Mouse (Mus musculus) central nervous system, embryonic 14 days (tissue): ENCODE results near the gene H2-Aa. TPM values are rescaled to one million over a fixed set of nuclear protein-coding genes. Genes with fewer than 3 reads are reported as not detected.

Source experiments
- polyA plus RNA-seq: library from polyadenylated mRNA; depleted of rRNA; stranded (reverse); fragments of >200 nt; gene quantifications from 2 replicates; pipeline ENCODE4 v1.2.3, GENCODE M21; 2012; rRNA removed

The H2-Aa gene
- 0.54 and 1.0 TPM in 2 replicates for polyA plus RNA-seq

DNA sequence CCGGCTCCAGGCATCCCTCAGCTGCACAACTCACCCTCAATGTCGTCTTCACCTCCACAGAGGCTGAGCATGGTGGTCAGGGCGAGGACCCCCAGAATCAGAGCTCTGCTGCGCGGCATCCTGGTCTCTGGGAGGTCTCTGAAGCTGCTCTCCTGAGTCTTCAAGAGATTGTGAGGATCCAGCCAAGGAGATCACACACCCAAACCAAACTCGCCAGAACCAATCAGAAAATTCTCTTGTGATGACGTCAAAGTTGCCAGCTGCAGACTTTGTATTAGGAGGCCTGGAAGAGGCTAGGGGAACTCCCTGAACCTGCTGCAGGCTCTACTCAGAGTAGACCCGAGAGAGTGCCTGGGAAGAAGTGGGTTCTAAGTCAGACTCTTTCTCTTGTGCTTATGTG lies at the start of gene H2-Aa:
Gene H2-Aa, minus strand, starts transcription at position 176 of the 400 bp plus-strand sequence.

DNA sequence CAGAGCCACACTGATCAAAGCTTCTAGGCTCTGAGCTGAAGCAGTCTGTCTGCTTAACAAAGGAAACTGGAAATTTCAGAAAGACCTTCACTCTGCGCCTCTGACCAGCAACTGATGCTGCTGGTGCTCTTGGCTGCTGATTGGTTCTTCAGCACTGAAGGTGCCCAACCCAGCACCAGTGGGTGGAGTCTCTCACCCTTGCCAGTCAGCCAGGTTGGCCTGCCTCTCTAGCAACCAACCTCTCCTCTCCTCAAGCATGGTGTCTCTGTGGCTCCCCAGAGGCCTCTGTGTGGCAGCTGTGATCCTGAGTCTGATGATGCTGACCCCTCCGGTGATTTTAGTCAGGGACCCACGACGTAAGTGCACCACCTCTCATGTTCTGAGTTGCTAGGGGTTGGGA lies 37.8 kb upstream of the H2-Aa start, which contains the start of gene H2-Eb2:
Gene H2-Eb2, plus strand, starts transcription at position 230 of the 400 bp plus-strand sequence.

GRCm38 (mm10) chr17:34305380-34306030 lies 17.9 kb upstream of the H2-Aa start, which contains the start of gene H2-Eb1:
TSS of gene H2-Eb1 (plus strand) at chr17:34305867.

DNA sequence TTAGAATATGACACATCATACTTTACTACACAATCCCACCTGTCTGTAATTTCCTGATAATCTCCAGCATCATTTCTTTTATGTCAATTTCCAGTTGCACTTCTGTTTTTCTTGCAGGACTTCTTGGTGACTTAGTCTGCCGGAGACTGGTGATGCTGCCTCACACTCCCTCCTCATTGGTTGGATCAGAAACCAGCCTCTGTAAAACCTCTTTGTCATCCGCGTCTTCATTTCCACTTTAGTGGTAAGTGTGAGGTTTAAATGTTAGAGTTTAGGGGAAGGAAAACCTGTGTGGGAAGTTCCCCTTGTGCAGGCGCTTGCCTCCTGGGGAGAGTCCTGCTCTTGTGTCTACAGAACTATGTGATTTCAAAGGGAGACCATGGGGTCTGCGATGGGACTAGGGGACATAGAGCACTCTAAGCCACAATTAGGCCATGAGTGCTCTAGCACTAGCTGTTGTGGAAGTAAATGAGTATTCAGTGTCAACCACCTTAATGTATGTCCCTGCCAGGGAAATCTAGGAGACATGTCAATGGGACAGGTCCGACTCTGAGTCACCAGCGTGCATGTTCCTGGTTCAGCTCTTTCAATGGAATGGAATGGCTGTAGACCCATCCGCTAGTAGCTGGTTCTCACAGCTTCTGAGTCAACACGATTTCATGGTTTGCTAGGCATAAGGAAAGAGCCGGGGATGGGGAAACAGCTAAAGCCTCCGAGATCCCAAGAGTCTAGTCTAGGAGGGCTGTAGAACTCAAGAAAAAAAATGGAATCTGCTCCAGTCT lies 29.8 kb downstream of the H2-Aa start, which contains the start of gene H2-Ab1:
Gene H2-Ab1, plus strand, starts transcription at position 96 of the 782 bp plus-strand sequence.

DNA sequence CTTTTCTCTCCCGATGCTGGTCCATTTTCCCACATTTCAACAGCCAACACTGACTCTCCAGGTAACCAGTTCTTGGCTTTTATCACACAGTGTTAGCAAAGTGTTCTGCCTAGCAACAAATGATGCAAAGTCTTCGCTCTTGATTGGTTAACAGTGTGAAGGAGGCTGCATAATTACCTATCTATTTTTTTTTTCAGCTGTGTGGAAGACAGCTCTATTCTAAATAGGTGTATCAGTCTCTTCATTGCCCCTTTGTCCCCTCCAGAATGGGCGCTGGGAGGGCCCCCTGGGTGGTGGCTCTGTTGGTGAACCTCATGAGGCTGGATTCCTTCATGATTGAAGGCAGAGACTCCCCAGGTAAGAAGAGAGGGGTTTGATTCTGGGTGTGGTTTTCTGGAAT lies 48.9 kb downstream of the H2-Aa start, which contains the start of gene H2-Ob:
Gene H2-Ob, plus strand, starts transcription at position 198 of the 400 bp plus-strand sequence.

Other genes starting within 250 kb of the H2-Aa start
- gene Col11a2, start 248.4 kb downstream of the H2-Aa start, polyA plus RNA-seq: 13.9 and 70.2 TPM in 2 replicates
- gene H2-Oa, start 195.5 kb downstream of the H2-Aa start, polyA plus RNA-seq: 0.15 and 0.29 TPM in 2 replicates
- 10.2 and 10.5 TPM in 2 replicates for gene H2-DMa, start 168.3 kb downstream of the H2-Aa start, polyA plus RNA-seq
- gene Brd2, start 165.2 kb downstream of the H2-Aa start, polyA plus RNA-seq: 206 and 231 TPM in 2 replicates
- 0.15 and 0.29 TPM in 2 replicates for gene H2-DMb2, start 144.5 kb downstream of the H2-Aa start, polyA plus RNA-seq
- gene H2-DMb1, start 134.8 kb downstream of the H2-Aa start, polyA plus RNA-seq: 1.0 and 1.9 TPM in 2 replicates
- 2.8 and 4.5 TPM in 2 replicates for gene Tap1, start 100.3 kb downstream of the H2-Aa start, polyA plus RNA-seq
- gene Psmb9, start 100.1 kb downstream of the H2-Aa start, polyA plus RNA-seq: 1.8 and 2.6 TPM in 2 replicates
- gene Psmb8, start 90.1 kb downstream of the H2-Aa start, polyA plus RNA-seq: 5.1 and 6.8 TPM in 2 replicates
- 1.3 and 2.0 TPM in 2 replicates for gene Tap2, start 84.3 kb downstream of the H2-Aa start, polyA plus RNA-seq
- gene H2-Ob, start 48.9 kb downstream of the H2-Aa start, polyA plus RNA-seq: 0.07 TPM in 1 of 2 replicates, not detected in the other
- 1.9 and 2.8 TPM in 2 replicates for gene H2-Ab1, start 30.1 kb downstream of the H2-Aa start, polyA plus RNA-seq
- gene H2-Eb1, start 18.0 kb upstream of the H2-Aa start, polyA plus RNA-seq: 1.2 and 2.2 TPM in 2 replicates
- 0.16 and 0.19 TPM in 2 replicates for gene H2-Eb2, start 37.8 kb upstream of the H2-Aa start, polyA plus RNA-seq
- gene Btnl2, start 67.0 kb upstream of the H2-Aa start, polyA plus RNA-seq: 0.03 and 0.05 TPM in 2 replicates
- gene Btnl1, start 89.3 kb upstream of the H2-Aa start, polyA plus RNA-seq: not detected in 2 replicates
- 10.5 and 11.5 TPM in 2 replicates for gene BC051142, start 111.0 kb upstream of the H2-Aa start, polyA plus RNA-seq
- gene Btnl4, start 189.5 kb upstream of the H2-Aa start, polyA plus RNA-seq: not detected in 2 replicates
- gene Btnl6, start 229.5 kb upstream of the H2-Aa start, polyA plus RNA-seq: not detected in 2 replicates